Mouse (Mus musculus): ENCODE data around the gene Zfp804a. TPM values are rescaled to one million over a fixed set of nuclear protein-coding genes. Genes with fewer than 3 reads are reported as not detected.

Zfp804a gene
- 6.3 and 7.3 TPM in 2 replicates for polyA plus RNA-seq (2016; fragmentation: Nextera tagmentation; extraction: Ambion mirVana)

DNA sequence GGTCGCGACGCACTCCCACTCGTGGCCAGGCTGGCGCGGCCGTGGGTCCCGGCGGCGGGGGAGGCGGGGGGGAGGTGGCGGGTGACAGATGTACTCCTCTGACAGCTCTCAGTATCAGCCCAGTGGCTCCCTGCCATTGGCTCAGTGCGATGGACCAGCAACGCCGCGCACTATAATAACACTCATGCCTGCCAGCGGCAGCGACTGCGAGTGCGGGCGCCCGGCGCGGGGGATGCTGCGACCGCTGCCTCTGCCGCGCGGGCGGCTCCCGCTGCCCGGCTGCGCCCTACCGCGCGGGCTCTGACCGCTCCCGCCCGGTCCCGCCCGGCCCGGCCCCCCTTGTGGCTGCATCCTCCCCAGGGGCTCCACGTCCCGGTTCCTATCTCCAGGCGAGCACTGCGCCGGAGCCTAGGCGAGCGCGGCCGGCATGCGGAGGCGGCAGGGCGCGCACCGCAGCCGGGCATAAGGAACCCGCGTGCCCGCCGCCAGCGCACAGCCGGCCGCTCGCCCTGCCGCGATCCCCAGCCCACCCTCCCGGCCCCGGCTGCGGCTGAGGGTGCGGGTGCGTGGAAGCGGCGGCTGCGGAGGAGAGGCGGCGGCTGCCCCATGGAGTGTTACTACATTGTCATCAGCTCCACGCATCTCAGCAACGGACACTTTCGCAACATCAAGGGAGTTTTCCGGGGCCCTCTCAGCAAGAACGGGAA, at the start of gene Zfp804a:
Zfp804a (plus strand) TSS at position 38 of the 707 bp plus-strand sequence.
- Histone ChIP-seq H3K27me3 (replicated peaks) (peaks cover 5% of the 10 kb centered on the region; the same call in 1 of the 2 replicates), H3K9ac (peak within 1 kb of the TSS; percentile 84), H3K4me3 (peak within 1 kb of the TSS; percentile 76), H3K36me3 (no peaks in the 10 kb centered on the region), H3K4me2 (replicated peaks) (peak within 1 kb of the TSS; percentile 92), H3K9me3 (no peaks in the 10 kb centered on the region), H3K27ac (peak within 1 kb of the TSS; percentile 86), H3K4me1 (peaks cover 5% of the 10 kb centered on the region; the same call in 1 of the 2 replicates)
- ATAC-seq (ENCODE audit: low FRiP score, low read depth), result peak; percentile 96
- 1% methylated on average over 71 of the region's 82 CpGs for WGBS

DNA sequence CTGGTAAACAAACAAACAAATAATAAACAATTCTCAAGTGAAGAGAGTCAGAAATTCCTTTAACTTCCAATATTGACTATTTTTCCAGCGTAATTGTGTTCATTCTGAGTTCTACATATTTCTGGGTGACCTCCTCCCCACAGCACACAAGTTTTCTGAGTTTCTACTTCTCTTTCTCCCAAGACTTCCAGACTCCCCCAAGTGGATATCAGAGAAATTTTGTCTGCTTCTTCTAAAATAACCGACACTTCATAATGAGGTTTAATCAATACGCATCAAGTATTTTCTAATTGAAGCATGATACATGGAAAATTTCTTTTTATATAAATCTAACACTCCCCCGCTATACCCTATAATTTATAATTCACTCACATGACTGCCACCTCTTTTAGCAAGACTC, 1.4 kb upstream of the Zfp804a start:
- Histone ChIP-seq H3K36me3 (no peaks in the 10 kb centered on the region), H3K4me2 (replicated peaks) (no peak overlapping the region), H3K4me3 (no peak overlapping the region), H3K4me1 (peaks cover 5% of the 10 kb centered on the region; the same call in 1 of the 2 replicates), H3K9me3 (no peaks in the 10 kb centered on the region), H3K27me3 (replicated peaks) (peaks cover 5% of the 10 kb centered on the region; the same call in 1 of the 2 replicates), H3K27ac (no peak overlapping the region), H3K9ac (no peak overlapping the region)
- 73% methylated on average over 4 of the region's 4 CpGs for WGBS
- ATAC-seq (ENCODE audit: low FRiP score, low read depth), result no peak

DNA sequence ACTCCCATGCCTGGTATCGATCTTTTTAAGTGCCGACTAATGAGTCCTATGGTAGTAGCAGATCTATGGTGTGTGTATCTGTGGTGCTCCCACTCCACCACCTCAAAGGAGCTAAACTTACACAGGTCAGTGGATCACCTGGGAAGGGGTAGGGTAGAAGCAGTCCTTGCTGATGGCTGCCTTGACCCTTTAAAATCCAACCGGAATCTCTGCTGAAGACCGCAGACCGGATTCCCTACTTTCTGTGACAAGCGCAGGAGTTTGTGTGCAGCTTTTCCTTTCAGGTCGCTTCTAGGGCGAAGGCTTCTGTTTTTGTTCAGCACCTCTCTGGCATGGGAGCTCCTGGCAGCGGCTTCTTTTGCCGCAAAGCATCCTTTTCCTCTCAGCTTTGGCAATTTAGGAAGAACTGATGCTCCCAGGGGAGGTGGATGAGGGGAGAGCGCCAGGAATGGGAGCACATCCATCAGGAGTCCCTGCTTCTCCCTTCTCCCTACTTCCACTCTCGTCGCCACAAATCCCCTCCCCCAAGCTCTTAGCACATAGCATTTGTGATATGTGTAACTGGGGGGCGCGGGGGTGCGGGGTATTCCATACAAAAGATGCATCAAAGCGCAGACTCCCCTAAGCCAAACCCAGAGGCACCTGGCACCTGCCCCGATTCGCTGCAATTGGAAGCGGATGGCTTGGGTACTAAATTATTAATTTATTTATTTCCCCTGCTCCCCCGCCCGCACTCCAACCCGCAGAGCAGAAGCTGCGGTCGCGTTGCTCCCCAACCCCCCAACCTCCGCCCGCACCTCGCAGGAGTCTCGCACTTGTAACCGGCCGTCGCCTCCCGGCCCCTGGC, 461 bp upstream of the Zfp804a start:
- ATAC-seq (ENCODE audit: low FRiP score, low read depth), result peak; percentile 76
- peak overlapping the region; percentile 86; the same call in 1 of the 2 replicates for H3K27ac ChIP-seq
- H3K4me3 ChIP-seq, result peak overlapping the region; percentile 76
- peak overlapping the region; percentile 84 for H3K9ac ChIP-seq
- peaks cover 5% of the 10 kb centered on the region; the same call in 1 of the 2 replicates for H3K27me3 ChIP-seq (replicated peaks)
- H3K9me3 ChIP-seq, result no peaks in the 10 kb centered on the region
- peak overlapping the region; percentile 92 for H3K4me2 ChIP-seq (replicated peaks)
- peaks cover 5% of the 10 kb centered on the region; the same call in 1 of the 2 replicates for H3K4me1 ChIP-seq
- 4% methylated on average over 34 of the region's 34 CpGs for WGBS
- no peaks in the 10 kb centered on the region for H3K36me3 ChIP-seq

DNA sequence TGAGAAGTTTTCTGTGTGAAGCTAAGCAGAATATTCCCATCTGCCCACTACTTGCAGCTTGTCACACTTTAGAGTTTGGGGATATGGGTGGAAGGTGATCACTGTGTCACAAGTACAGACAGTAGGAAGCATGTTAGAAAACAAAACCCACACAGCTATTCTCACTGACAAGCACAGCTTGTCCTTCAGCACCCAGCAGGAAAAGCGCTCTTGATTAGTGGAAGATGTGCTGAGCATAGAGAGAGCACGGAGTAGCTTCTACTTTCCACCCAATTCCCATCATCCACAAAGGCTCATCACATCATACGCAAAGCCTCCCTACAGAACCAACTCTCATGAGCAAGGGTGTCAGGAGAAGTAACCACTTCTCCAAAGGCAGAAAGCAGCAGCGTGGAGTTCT, 1.4 kb downstream of the Zfp804a start:
- H3K4me3 ChIP-seq, result peak overlapping the region; percentile 76
- H3K4me2 ChIP-seq (replicated peaks), result peak overlapping the region; percentile 92
- H3K27me3 ChIP-seq (replicated peaks), result peaks cover 5% of the 10 kb centered on the region; the same call in 1 of the 2 replicates
- H3K27ac ChIP-seq, result no peak overlapping the region
- no peaks in the 10 kb centered on the region for H3K36me3 ChIP-seq
- H3K9ac ChIP-seq, result 0 out of 2 replicates have a peak overlapping the region, but pooled peaks have one; percentile 84
- H3K9me3 ChIP-seq, result no peaks in the 10 kb centered on the region
- H3K4me1 ChIP-seq, result peaks cover 5% of the 10 kb centered on the region; the same call in 1 of the 2 replicates
- 58% methylated on average over 4 of the region's 4 CpGs for WGBS
- ATAC-seq (ENCODE audit: low FRiP score, low read depth), result no peak

DNA sequence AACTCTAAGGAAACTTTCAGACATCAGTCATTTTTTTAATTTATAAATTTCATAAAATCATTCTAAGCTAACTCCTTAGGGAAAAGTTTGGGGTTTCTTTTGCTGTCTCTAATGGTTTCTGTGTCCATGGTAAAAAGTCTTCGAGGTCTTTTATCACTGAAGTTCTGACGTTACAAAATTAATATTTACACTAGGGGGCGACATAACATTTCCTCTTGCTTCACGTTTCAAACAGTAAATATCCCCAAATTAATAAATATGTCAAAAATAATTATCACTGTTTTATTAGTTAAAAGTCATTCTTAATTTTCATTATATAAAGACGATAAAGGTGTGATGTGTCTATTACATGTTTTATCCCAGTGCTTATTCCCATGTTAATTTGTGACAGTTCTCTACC, 11.6 kb downstream of the Zfp804a start:
- no peak for ATAC-seq (ENCODE audit: low FRiP score, low read depth)
- Histone ChIP-seq H3K27me3 (replicated peaks) (no peaks in the 10 kb centered on the region), H3K4me3 (no peak overlapping the region), H3K27ac (no peak overlapping the region), H3K9me3 (no peaks in the 10 kb centered on the region), H3K4me1 (no peaks in the 10 kb centered on the region), H3K36me3 (no peaks in the 10 kb centered on the region), H3K9ac (no peak overlapping the region), H3K4me2 (replicated peaks) (no peak overlapping the region)
- 36% methylated on average over 5 of the region's 5 CpGs for WGBS

DNA sequence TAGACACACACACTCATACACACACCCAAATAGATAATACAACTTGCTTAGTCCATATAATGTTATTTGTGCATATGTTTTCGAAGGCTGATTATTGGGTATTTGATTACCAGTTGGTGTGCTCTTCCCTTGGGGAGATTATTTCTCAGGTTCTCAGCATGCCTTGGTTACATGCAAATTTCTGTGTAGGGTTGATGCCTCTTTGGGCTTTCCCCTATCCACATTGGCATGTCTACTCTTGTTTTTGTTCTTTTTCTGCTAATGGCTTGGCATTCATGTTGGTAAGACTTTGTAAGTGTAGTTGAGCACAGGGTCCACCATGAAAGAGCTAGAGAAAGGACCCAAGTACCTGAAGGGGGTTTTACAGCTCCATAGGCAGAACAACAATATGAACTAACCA, 14.9 kb downstream of the Zfp804a start:
- Histone ChIP-seq H3K36me3 (no peaks in the 10 kb centered on the region), H3K4me2 (replicated peaks) (no peak overlapping the region), H3K27ac (no peak overlapping the region), H3K9me3 (no peaks in the 10 kb centered on the region), H3K9ac (no peak overlapping the region), H3K27me3 (replicated peaks) (no peaks in the 10 kb centered on the region), H3K4me1 (no peaks in the 10 kb centered on the region), H3K4me3 (no peak overlapping the region)
- WGBS, result 82% methylated on average over 1 of the region's 1 CpGs
- no peak for ATAC-seq (ENCODE audit: low FRiP score, low read depth)

DNA sequence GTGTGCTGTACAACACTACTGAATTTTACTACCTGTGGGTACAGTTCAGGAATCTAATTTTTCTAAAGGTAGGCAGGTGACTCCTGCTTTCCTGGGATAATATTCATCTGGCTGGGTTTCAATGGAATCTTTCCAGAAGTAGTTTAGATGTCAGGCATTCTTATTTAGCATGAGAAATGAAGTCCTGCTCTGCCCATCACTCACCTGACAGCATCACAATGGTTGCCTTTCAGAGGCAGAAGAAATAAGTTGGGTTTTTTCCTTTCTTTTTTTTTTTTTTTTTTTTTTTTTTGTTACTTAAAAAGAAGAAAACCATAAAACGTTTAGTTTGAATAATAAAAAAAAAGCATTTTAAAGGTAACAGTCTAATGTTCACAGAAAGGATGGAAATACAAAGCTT, 16.1 kb downstream of the Zfp804a start:
- Histone ChIP-seq H3K36me3 (no peaks in the 10 kb centered on the region), H3K9me3 (no peaks in the 10 kb centered on the region), H3K9ac (no peak overlapping the region), H3K27me3 (replicated peaks) (no peaks in the 10 kb centered on the region), H3K4me3 (no peak overlapping the region), H3K27ac (no peak overlapping the region), H3K4me2 (replicated peaks) (no peak overlapping the region), H3K4me1 (no peaks in the 10 kb centered on the region)
- 49% methylated on average over 1 of the region's 1 CpGs for WGBS
- ATAC-seq (ENCODE audit: low FRiP score, low read depth), result no peak

DNA sequence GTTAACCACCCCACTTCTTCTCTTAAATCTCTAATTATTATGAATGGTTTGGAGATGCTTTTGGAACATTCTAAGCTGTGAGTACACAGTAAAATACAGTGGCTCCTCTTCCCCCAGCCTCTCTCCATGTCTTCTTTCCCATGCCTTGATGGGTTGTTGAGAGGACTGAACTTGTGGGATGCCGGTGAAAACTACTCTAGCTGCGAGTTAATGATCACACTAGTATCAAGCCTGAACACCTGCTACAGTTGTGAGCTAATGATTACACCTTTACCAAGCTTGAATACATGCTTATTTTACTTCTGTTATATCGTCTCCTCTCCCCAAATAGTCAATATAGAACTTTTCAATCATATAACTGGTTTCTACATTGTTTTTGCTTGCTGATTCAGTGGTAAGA, 23.9 kb downstream of the Zfp804a start:
- Histone ChIP-seq H3K9ac (no peak overlapping the region), H3K36me3 (no peaks in the 10 kb centered on the region), H3K4me3 (no peak overlapping the region), H3K27ac (no peak overlapping the region), H3K27me3 (replicated peaks) (no peaks in the 10 kb centered on the region), H3K4me1 (no peaks in the 10 kb centered on the region), H3K4me2 (replicated peaks) (no peak overlapping the region), H3K9me3 (no peaks in the 10 kb centered on the region)
- 87% methylated on average over 3 of the region's 3 CpGs for WGBS
- ATAC-seq (ENCODE audit: low FRiP score, low read depth), result no peak

DNA sequence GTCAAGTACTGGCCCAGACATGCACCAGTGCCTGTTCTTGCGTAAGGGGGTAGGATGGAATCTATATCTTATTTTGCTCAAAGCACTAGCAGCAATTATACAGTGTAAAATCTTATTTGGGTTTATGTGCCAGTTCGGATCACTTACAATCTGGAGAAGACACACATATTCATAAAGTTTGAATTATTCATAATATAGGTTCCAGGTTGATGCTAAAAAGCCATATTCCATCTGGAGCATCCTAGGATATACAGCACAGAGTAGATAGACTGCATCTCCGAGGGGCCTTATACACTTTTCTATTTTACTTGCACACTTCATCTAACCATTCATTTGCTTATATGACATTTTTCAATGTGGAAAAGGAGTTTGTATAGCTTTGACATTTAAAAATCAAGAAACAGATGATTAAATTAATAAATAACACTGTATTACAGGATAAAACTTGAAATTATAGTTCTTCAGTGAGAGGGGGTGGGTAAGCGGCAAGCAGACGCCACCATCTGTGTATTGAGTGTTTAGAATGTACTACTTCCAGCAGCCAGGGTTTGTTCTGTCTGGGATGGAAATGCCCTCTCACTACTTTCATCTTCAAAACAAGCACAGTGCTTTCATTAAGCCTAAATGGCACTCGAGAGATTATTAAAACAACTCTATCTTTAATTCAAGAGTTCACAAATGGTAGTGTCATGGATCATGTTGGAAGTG, 25.4 kb downstream of the Zfp804a start:
- no peak for ATAC-seq (ENCODE audit: low FRiP score, low read depth)
- no peaks in the 10 kb centered on the region for H3K4me1 ChIP-seq
- H3K9ac ChIP-seq, result no peak overlapping the region
- H3K36me3 ChIP-seq, result no peaks in the 10 kb centered on the region
- no peak overlapping the region for H3K4me3 ChIP-seq
- no peaks in the 10 kb centered on the region for H3K9me3 ChIP-seq
- no peak overlapping the region for H3K27ac ChIP-seq
- 85% methylated on average over 6 of the region's 6 CpGs for WGBS
- H3K27me3 ChIP-seq (replicated peaks), result no peaks in the 10 kb centered on the region
- no peak overlapping the region for H3K4me2 ChIP-seq (replicated peaks)

DNA sequence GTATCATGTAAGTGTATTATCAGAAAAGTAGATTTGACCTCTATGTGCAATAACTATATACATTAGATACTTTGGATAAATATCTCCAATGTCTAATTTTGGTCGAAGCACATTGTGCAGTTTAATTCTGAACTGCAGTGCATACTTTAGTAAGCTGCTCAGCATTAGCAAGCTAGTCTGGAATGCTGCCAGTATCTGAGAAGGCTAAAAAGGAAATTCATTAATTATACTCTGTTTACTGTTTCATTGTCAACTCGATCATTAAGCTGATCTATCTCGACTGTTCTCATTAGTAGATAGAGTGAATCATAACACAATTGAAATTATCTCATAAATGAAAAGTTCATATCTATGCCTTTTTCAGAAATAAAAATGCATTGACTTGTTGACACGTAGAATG, 27.7 kb downstream of the Zfp804a start:
- 77% methylated on average over 4 of the region's 4 CpGs for WGBS
- Histone ChIP-seq H3K36me3 (no peaks in the 10 kb centered on the region), H3K9me3 (no peaks in the 10 kb centered on the region)

DNA sequence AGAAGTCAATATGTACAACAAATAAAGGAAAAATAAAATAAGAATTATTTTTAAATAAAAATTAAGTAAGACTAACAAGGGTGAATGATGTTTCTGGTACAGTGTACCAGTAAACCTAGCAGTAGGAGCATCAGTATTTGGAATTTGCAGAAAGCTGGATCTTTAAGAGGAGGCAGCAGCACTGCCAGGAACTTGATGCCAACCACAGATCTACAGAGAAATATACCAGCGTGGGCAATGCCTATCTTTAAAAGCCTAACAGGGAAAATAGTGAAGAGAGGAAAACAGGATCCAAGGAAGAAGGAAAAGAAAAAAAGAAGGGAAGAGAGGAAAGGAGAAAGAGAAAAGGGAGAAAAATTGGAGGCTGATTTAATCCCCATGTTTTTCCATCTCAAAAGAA, 60.1 kb downstream of the Zfp804a start:
- no peak overlapping the region for H3K27ac ChIP-seq
- no peaks in the 10 kb centered on the region for H3K9me3 ChIP-seq
- H3K27me3 ChIP-seq (replicated peaks), result no peaks in the 10 kb centered on the region
- no peak overlapping the region for H3K4me3 ChIP-seq
- no peaks in the 10 kb centered on the region for H3K4me1 ChIP-seq
- H3K36me3 ChIP-seq, result no peaks in the 10 kb centered on the region
- no peak overlapping the region for H3K4me2 ChIP-seq (replicated peaks)
- WGBS, result 83% methylated on average over 1 of the region's 1 CpGs
- no peak for ATAC-seq (ENCODE audit: low FRiP score, low read depth)
- no peak overlapping the region for H3K9ac ChIP-seq

More for the DNA sequence above, 27.7 kb downstream of the Zfp804a start:
- Histone ChIP-seq H3K27me3 (replicated peaks) (no peaks in the 10 kb centered on the region), H3K4me3 (no peak overlapping the region), H3K9ac (no peak overlapping the region), H3K27ac (no peak overlapping the region), H3K4me1 (no peaks in the 10 kb centered on the region), H3K4me2 (replicated peaks) (no peak overlapping the region)
- no peak for ATAC-seq (ENCODE audit: low FRiP score, low read depth)

DNA sequence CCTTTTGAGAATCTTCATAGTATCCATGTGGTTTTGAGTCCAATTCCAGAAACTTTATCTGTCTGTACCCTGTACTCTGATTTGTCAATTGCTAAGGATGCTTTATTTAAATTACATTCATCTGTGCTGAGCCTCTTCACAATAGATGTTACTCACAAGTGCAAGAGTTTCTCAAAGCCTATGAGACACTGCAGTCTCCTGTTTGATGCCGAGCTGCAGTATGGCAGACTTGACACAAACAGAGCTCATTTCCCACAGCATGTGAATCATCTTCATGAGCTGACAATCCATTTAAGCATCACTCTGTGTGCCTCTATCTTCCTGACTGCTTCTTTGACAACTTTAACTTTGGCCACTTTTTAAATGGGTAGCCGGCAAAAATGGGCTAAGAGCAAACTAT, 60.6 kb downstream of the Zfp804a start:
- Histone ChIP-seq H3K9ac (no peak overlapping the region), H3K27ac (no peak overlapping the region), H3K27me3 (replicated peaks) (no peaks in the 10 kb centered on the region), H3K4me1 (no peaks in the 10 kb centered on the region), H3K4me3 (no peak overlapping the region), H3K9me3 (no peaks in the 10 kb centered on the region), H3K4me2 (replicated peaks) (no peak overlapping the region), H3K36me3 (no peaks in the 10 kb centered on the region)
- WGBS, result 91% methylated on average over 2 of the region's 2 CpGs
- ATAC-seq (ENCODE audit: low FRiP score, low read depth), result no peak

Data from neural tube, embryonic 12.5 days (tissue).